Mouse (Mus musculus): ENCODE results near the gene Vps8.

The Vps8 gene

DNA sequence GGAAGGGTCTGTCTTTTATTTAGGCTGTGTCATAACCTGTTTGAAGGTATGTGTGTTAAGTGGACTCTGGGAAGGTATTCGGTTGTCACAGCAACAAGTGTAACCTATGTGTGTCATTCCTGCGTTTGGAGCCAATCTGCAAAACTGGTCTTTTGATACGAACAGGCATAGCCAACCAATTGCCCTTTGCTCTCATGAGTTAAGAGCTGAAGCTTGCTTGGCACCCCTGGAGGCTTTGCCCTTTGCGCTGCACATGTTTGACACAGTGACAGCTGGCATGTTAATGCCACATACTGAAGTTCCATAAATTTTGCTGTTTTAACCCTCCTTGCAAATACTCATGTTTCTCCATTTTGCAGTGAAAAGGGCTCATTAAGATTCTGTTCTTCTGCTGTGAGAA is 126.8 kb downstream of the Vps8 start:
- no peak for DNase-seq (ENCODE audit: low read depth, low spot score)

DNA sequence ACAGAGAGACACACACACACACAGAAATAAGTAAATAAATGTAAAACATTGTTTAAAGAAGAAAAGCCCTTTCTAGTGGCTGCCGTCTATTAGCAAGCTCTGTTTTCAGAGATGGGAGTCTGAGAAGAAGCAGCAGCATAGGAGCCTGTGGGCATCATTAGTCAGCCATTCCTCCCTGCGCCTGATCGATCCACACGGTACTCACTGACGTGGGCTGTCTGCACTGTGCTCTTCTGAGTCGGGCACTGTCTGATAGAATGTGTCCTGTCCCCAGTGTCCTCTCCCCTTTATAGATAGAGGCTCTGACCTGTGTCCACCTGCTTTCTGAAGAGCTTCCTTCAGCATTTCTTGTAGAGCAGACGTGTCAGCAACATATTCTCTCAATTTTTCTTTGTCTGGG is 127.5 kb downstream of the Vps8 start:
- no peak for DNase-seq (ENCODE audit: low read depth, low spot score)

DNA sequence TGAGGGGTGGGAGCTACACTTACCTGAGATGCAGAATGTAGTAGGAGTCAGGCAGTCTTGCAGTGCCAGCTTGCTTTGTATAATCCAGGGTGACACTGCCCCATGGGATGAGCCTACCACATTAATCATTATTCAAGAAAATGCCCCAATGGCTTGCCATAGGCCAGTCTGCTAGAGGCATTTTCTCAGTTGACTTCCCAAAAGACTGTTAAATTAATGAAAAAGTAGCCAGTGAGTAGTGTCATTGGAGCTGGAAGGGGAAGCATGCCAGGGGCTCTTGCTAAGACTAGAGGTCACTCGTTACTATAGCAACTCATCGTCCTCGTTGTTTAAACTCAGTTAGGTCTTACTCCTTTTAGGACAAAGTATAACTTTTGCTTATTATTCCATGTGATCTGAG is 130.6 kb downstream of the Vps8 start:
- DNase-seq (ENCODE audit: low read depth, low spot score), result no peak

DNA sequence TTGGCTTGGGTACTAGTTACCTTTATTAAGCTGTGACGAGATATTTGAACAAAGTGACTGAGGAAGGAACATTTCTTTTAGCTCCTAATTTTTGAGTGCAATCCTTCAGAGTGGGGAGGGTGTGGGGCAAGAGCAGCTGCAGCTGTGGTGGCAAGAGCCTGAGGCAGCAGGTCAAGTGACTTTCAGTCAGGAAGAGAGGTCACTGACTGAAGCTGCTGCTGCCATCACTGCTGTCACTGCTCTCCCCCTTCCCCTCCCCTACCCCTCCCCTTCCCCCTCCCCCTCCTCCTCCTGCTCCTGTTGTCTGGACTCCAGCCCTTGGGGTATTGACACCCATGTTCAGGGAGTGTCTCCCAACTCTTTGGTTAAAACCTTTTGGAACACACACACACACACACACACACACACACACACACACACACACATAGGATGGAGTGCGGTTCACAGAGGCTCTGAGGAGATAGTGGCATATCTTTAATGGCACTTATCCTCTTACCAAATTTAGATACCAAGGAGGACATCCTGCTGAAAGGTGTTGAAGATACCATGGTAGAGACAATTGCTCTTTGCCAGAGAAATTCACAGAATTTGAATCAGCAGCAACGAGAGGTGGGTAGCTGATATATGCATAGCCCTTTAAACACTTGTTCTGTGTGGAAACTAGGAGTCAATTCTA is 139.8 kb downstream of the Vps8 start:
- no peak for DNase-seq (ENCODE audit: low read depth, low spot score)

DNA sequence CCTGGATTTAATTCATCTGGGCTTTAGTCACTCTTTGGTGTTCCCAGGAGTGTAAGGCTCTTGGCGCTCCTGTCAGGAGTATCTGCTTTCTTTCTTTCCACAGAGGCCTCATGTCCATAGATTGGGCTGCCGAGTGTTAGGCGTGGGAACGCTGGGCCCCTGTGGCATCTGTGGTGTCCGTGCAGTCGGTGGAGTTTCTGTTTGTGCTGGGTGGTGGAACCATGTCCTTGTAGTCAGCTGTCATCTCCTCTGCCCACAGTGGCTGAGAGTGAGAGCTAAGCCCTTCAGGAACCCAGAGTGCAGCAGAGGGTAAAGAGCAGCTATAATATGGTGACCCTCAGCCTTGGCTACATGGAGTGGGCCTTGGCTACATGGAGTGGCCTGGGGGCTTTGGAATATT is 140.4 kb downstream of the Vps8 start:
- no peak for DNase-seq (ENCODE audit: low read depth, low spot score)

DNA sequence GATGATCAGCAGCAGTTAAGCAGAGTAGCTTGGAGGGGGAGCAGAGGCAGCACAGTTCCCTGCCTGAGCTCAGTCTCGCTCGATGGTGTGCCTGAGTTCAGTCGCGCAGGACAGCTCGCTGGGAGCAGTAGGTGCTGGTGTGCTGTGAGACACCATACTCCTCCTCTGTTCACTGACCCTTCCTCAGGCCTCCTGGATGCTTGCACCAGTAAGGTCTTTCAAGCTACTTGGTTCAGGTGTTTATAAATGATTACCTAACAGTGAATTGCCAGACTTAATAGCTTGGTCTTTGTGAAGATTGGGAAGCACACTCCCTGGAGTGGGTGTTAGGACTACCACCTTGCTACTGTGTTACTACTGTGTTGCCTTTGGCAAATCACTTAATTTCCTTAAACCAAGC is 144.2 kb downstream of the Vps8 start:
- DNase-seq (ENCODE audit: low read depth, low spot score), result no peak

DNA sequence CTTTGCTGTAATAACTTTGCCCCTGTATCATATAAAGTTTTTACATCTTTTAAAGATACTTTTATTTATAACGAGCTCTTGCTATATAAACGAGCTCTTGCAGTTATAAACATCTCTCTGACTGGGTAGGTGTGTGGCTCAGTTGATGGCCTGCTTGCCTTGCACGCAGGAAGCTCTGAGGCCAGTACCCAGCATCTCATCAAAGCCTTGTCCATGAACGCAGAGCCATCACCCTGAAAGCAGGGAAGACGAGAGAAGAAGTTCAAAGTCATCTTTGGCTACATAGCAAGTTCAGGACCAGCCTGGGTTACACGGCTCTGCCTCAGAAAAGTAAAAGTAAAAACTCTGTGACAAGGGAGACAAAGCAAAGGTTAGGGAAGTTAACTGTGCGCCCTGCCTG is 147.0 kb downstream of the Vps8 start:
- no peak for DNase-seq (ENCODE audit: low read depth, low spot score)

- no peak for DNase-seq (ENCODE audit: low read depth, low spot score)
Observed at GRCm38 (mm10) chr16:21570786-21571185, 147.9 kb downstream of the Vps8 start.

DNA sequence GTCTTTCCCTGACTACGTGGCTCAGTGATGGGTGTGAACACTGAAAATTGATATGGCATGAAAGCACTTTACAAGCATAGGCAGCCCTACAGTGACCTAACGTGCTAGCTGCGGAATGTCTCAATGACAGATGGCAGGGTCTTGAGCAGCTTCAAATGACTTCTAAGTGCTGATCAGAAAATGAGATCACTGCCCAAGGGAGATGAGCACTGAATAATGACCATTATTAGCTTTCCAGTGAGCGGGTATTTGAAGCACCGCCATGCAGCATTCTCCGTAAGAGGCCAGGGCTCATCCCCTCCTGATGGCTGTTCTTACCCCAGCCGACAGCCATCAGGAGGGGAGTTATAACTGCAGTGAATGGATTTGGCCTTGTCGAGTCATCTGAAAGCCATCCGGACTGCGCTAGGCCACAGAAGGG is 153.1 kb downstream of the Vps8 start:
- DNase-seq (ENCODE audit: low read depth, low spot score), result no peak

GRCm38 (mm10) chr16:21589110-21589509 is 166.2 kb downstream of the Vps8 start:
- DNase-seq (ENCODE audit: low read depth, low spot score), result peak; percentile 52

DNA sequence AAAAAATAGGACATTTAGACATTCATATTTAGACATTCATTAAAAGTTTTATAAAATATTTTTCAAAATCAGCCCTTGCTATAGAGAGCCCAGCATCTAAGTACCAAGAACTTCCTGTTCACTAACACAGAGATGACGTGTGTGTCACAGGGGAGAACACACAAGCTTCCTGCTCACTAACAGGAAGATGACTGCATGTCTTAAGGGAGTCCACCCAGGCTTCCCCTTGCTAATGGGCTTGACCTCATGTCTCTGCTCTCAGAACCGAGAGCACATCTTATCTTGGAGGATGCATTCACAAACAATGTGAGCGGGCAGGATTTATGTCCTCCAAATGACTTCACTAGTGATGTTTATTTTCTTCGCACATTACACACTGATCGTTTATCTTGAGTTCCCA is 167.9 kb downstream of the Vps8 start:
- no peak for DNase-seq (ENCODE audit: low read depth, low spot score)

DNA sequence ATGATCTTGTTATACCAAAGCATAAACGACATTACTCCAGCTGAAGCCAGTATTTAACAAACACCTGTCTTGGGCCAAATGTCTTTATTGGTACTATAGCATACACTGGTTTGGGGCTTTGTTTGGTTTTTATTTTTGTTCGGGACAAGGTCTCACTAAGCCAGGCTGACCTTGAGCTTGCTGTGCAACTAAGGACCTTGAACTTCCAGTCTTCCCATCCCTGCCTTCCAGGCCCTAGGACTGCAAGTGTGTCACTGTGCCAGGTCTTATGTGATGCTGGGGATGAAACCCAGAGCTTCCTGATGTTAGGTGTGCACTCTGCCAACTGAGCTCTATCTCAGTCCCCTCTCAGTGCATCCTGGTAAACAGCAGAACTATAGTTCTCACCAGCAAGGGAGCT is 168.6 kb downstream of the Vps8 start:
- DNase-seq (ENCODE audit: low read depth, low spot score), result no peak

GRCm38 (mm10) chr16:21595539-21595938 is 172.6 kb downstream of the Vps8 start:
- peak; percentile 72 for DNase-seq (ENCODE audit: low read depth, low spot score)

GRCm38 (mm10) chr16:21604354-21604753 is 181.4 kb downstream of the Vps8 start:
- no peak for DNase-seq (ENCODE audit: low read depth, low spot score)

GRCm38 (mm10) chr16:21606249-21607020 is 183.5 kb downstream of the Vps8 start:
- DNase-seq (ENCODE audit: low read depth, low spot score), result peak; percentile 67

GRCm38 (mm10) chr16:21607021-21607650 is 184.2 kb downstream of the Vps8 start:
- DNase-seq (ENCODE audit: low read depth, low spot score), result no peak

DNA sequence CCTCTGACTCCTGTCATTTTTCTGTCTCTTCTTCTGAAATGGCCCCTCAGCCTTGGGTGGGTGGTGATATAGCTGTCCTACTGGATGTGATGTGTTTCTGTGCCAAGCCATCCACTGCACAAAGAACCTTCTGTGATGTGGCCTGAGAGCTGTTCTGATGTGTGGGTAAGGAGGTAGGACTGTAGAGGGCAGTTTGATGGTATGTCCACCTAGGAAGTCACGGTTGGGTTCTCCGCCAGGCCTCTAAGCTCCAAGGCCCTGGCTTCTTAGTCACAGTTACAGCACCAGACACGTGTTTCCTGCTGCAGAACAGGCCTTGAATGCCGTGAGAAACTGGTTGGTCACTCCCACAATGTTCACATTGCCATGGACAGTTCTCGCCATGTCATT is 184.7 kb downstream of the Vps8 start:
- no peak for DNase-seq (ENCODE audit: low read depth, low spot score)

DNA sequence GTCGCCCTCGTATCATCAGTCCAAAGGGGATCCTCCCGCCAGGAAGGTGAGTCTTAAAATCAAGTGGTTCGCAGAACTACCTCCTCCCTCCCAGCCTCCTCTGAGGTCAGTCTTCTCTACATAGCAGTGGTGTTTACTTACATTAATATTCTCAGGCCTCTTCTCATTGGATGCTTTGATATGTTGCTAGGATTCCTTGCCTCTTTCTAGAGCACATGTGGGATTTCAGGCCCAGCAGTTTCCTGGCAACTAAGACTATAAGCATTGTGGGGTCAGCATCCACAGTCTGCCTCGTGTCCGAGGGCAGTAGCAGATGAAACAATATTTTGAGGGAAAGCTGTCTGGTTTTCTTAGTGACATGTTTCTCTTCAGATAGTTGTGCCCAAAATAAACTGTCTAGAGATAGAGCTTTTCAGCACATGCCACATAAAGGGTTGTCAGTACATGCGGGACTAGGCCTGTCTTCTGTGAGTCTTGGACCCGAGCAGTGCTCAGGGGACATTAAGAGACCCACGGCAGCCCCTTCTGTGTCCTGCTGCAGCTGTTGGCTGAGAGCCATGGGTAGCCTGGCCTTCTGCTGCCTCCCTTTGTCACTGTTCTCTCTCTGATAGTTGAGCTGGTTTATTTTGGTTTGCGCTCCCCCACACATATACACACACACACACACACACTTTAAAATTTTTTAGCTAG is 185.4 kb downstream of the Vps8 start:
- no peak for DNase-seq (ENCODE audit: low read depth, low spot score)

- no peak for DNase-seq (ENCODE audit: low read depth, low spot score)
Observed at GRCm38 (mm10) chr16:21610473-21610872, 187.6 kb downstream of the Vps8 start.

DNA sequence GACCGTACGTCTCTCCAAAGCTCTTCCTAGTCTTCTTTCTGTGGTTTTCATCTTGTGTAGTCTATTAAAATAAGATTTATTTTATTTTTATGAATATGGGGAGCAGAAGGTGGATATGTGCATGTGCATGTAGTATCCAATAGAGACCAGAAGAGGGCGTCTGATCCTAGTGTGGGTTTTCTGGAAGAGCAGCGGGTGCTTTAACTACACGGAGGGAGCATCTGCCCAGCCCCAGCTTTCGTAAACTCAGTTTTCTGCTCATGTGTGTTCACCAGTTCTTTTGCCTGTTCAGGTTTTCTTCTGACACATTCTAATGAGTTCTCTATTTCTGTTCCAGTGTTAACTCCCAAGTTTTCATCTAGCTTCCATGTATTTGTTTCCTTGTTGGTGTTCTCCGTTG is 192.9 kb downstream of the Vps8 start:
- peak; percentile 69 for DNase-seq (ENCODE audit: low read depth, low spot score)

DNA sequence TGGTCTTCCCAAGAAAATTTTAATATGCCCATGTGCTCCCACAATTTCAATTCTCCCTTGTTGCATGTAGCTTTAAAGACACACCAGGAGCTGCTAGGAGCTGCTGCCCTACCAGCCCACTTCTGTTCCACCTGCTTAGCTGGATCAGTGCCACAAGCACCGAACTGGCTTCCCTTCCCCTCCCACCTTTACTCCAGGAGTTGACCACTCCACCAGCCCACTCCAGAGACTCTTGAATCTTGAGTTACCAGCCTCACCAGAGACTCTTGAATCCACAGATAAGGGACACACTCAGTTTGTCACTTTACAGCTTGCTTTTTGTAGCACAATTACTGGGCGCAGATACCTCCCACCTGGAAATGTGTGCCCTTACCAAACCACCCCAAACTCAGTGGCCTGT is 197.7 kb downstream of the Vps8 start:
- DNase-seq (ENCODE audit: low read depth, low spot score), result no peak
